Mouse (Mus musculus): Measurements from ENCODE around the gene Creb5. TPM values are rescaled to one million over a fixed set of nuclear protein-coding genes. Genes with fewer than 3 reads are reported as not detected.

Creb5 gene
- polyA plus RNA-seq, 1 experiment from 2014 or later: 15.4 TPM

- Histone ChIP-seq H3K9me3 (no peaks in the 10 kb centered on the region), H3K27me3 (ENCODE audit: insufficient read depth, poor library complexity, severe bottlenecking) (no peaks in the 10 kb centered on the region), H3K4me3 (no peak overlapping the region), H3K36me3 (no peaks in the 10 kb centered on the region; the same call in 1 of the 2 replicates), H3K4me1 (peaks cover 25% of the 10 kb centered on the region), H3K27ac (no peak overlapping the region)
- DNase-seq (ENCODE audit: low spot score): peak; percentile 66
- WGBS: 67% methylated on average over 6 of the region's 6 CpGs
Measured at GRCm38 (mm10) chr6:53549409-53549808, 262.3 kb downstream of the Creb5 start.

GRCm38 (mm10) chr6:53556050-53556449 lies 269.0 kb downstream of the Creb5 start:
- no peaks in the 10 kb centered on the region for H3K27me3 ChIP-seq (ENCODE audit: insufficient read depth, poor library complexity, severe bottlenecking)
- no peaks in the 10 kb centered on the region for H3K36me3 ChIP-seq
- peaks cover 10% of the 10 kb centered on the region; the same call in 1 of the 2 replicates for H3K4me1 ChIP-seq
- 54% methylated on average over 6 of the region's 6 CpGs for WGBS
- H3K4me3 ChIP-seq: no peak overlapping the region
- H3K27ac ChIP-seq: no peak overlapping the region
- H3K9me3 ChIP-seq: no peaks in the 10 kb centered on the region
- DNase-seq (ENCODE audit: low spot score): peak; percentile 66

GRCm38 (mm10) chr6:53560928-53561327 lies 273.9 kb downstream of the Creb5 start:
- H3K4me1 ChIP-seq: peaks cover 35% of the 10 kb centered on the region
- 73% methylated on average over 5 of the region's 5 CpGs for WGBS
- H3K27me3 ChIP-seq (ENCODE audit: insufficient read depth, poor library complexity, severe bottlenecking): no peaks in the 10 kb centered on the region
- no peak for DNase-seq (ENCODE audit: low spot score)
- no peak overlapping the region for H3K27ac ChIP-seq
- H3K9me3 ChIP-seq: no peaks in the 10 kb centered on the region
- H3K36me3 ChIP-seq: no peaks in the 10 kb centered on the region
- no peak overlapping the region for H3K4me3 ChIP-seq

GRCm38 (mm10) chr6:53562586-53562985 lies 275.5 kb downstream of the Creb5 start:
- Histone ChIP-seq H3K27ac (no peak overlapping the region), H3K9me3 (no peaks in the 10 kb centered on the region), H3K4me3 (no peak overlapping the region), H3K4me1 (peaks cover 36% of the 10 kb centered on the region), H3K27me3 (ENCODE audit: insufficient read depth, poor library complexity, severe bottlenecking) (no peaks in the 10 kb centered on the region), H3K36me3 (no peaks in the 10 kb centered on the region)
- WGBS: 50% methylated on average over 7 of the region's 7 CpGs
- peak; percentile 73 for DNase-seq (ENCODE audit: low spot score)

- H3K4me3 ChIP-seq: no peak overlapping the region
- no peaks in the 10 kb centered on the region for H3K27me3 ChIP-seq (ENCODE audit: insufficient read depth, poor library complexity, severe bottlenecking)
- H3K27ac ChIP-seq: no peak overlapping the region
- H3K9me3 ChIP-seq: no peaks in the 10 kb centered on the region
- DNase-seq (ENCODE audit: low spot score): peak; percentile 64
- 76% methylated on average over 16 of the region's 16 CpGs for WGBS
- no peaks in the 10 kb centered on the region for H3K36me3 ChIP-seq
- peaks cover 38% of the 10 kb centered on the region for H3K4me1 ChIP-seq
Measured at GRCm38 (mm10) chr6:53563546-53564185, 276.6 kb downstream of the Creb5 start.

- Histone ChIP-seq H3K4me1 (peaks cover 43% of the 10 kb centered on the region), H3K27me3 (ENCODE audit: insufficient read depth, poor library complexity, severe bottlenecking) (no peaks in the 10 kb centered on the region), H3K27ac (no peak overlapping the region), H3K4me3 (no peak overlapping the region), H3K9me3 (no peaks in the 10 kb centered on the region), H3K36me3 (no peaks in the 10 kb centered on the region)
- DNase-seq (ENCODE audit: low spot score): peak; percentile 60
- 26% methylated on average over 3 of the region's 3 CpGs for WGBS
Measured at GRCm38 (mm10) chr6:53569436-53569835, 282.4 kb downstream of the Creb5 start.

GRCm38 (mm10) chr6:53570906-53571305 lies 283.8 kb downstream of the Creb5 start:
- Histone ChIP-seq H3K4me3 (no peak overlapping the region), H3K4me1 (peaks cover 40% of the 10 kb centered on the region), H3K36me3 (no peaks in the 10 kb centered on the region), H3K9me3 (no peaks in the 10 kb centered on the region), H3K27ac (no peak overlapping the region), H3K27me3 (ENCODE audit: insufficient read depth, poor library complexity, severe bottlenecking) (no peaks in the 10 kb centered on the region)
- DNase-seq (ENCODE audit: low spot score): peak; percentile 69
- 67% methylated on average over 4 of the region's 4 CpGs for WGBS

GRCm38 (mm10) chr6:53571571-53572122 lies 284.6 kb downstream of the Creb5 start:
- Histone ChIP-seq H3K9me3 (no peaks in the 10 kb centered on the region), H3K36me3 (no peaks in the 10 kb centered on the region), H3K4me3 (no peak overlapping the region), H3K27me3 (ENCODE audit: insufficient read depth, poor library complexity, severe bottlenecking) (no peaks in the 10 kb centered on the region), H3K4me1 (peaks cover 38% of the 10 kb centered on the region), H3K27ac (peak overlapping the region; percentile 88)
- peak; percentile 46 for DNase-seq (ENCODE audit: low spot score)
- 87% methylated on average over 4 of the region's 4 CpGs for WGBS

GRCm38 (mm10) chr6:53572456-53572855 lies 285.4 kb downstream of the Creb5 start:
- Histone ChIP-seq H3K9me3 (no peaks in the 10 kb centered on the region), H3K4me3 (0 out of 2 replicates have a peak overlapping the region, but pooled peaks have one; percentile 52), H3K36me3 (no peaks in the 10 kb centered on the region), H3K4me1 (peaks cover 35% of the 10 kb centered on the region), H3K27ac (peak overlapping the region; percentile 88), H3K27me3 (ENCODE audit: insufficient read depth, poor library complexity, severe bottlenecking) (no peaks in the 10 kb centered on the region)
- 39% methylated on average over 4 of the region's 4 CpGs for WGBS
- DNase-seq (ENCODE audit: low spot score): peak; percentile 72

GRCm38 (mm10) chr6:53572979-53573710 lies 286.1 kb downstream of the Creb5 start:
- peak; percentile 90 for DNase-seq (ENCODE audit: low spot score)
- peak overlapping the region; percentile 52 for H3K4me3 ChIP-seq

GRCm38 (mm10) chr6:53573711-53574065 lies 286.6 kb downstream of the Creb5 start:
- peak overlapping the region; percentile 52 for H3K4me3 ChIP-seq

More at GRCm38 (mm10) chr6:53572979-53573710, 286.1 kb downstream of the Creb5 start:
- H3K36me3 ChIP-seq: no peaks in the 10 kb centered on the region
- no peaks in the 10 kb centered on the region for H3K9me3 ChIP-seq
- H3K27me3 ChIP-seq (ENCODE audit: insufficient read depth, poor library complexity, severe bottlenecking): no peaks in the 10 kb centered on the region
- H3K4me1 ChIP-seq: peaks cover 32% of the 10 kb centered on the region
- 4% methylated on average over 16 of the region's 16 CpGs for WGBS
- peak overlapping the region; percentile 88 for H3K27ac ChIP-seq

GRCm38 (mm10) chr6:53574097-53574496 lies 287.0 kb downstream of the Creb5 start:
- peak; percentile 19 for DNase-seq (ENCODE audit: low spot score)
- H3K27me3 ChIP-seq (ENCODE audit: insufficient read depth, poor library complexity, severe bottlenecking): no peaks in the 10 kb centered on the region
- 61% methylated on average over 12 of the region's 12 CpGs for WGBS
- no peaks in the 10 kb centered on the region for H3K9me3 ChIP-seq
- H3K36me3 ChIP-seq: no peaks in the 10 kb centered on the region
- peak overlapping the region; percentile 88 for H3K27ac ChIP-seq
- peaks cover 32% of the 10 kb centered on the region for H3K4me1 ChIP-seq
- H3K4me3 ChIP-seq: peak overlapping the region; percentile 52

More at GRCm38 (mm10) chr6:53573711-53574065, 286.6 kb downstream of the Creb5 start:
- H3K27me3 ChIP-seq (ENCODE audit: insufficient read depth, poor library complexity, severe bottlenecking): no peaks in the 10 kb centered on the region
- H3K9me3 ChIP-seq: no peaks in the 10 kb centered on the region
- H3K27ac ChIP-seq: peak overlapping the region; percentile 88
- peak; percentile 75 for DNase-seq (ENCODE audit: low spot score)
- H3K36me3 ChIP-seq: no peaks in the 10 kb centered on the region
- 2% methylated on average over 6 of the region's 6 CpGs for WGBS
- peaks cover 32% of the 10 kb centered on the region for H3K4me1 ChIP-seq

- Histone ChIP-seq H3K9me3 (no peaks in the 10 kb centered on the region), H3K4me3 (no peak overlapping the region), H3K4me1 (peaks cover 27% of the 10 kb centered on the region), H3K36me3 (no peaks in the 10 kb centered on the region), H3K27me3 (ENCODE audit: insufficient read depth, poor library complexity, severe bottlenecking) (no peaks in the 10 kb centered on the region), H3K27ac (no peak overlapping the region)
- DNase-seq (ENCODE audit: low spot score): peak; percentile 25
- 77% methylated on average over 4 of the region's 4 CpGs for WGBS
Measured at GRCm38 (mm10) chr6:53575191-53575590, 288.1 kb downstream of the Creb5 start.
